Mouse (Mus musculus) kidney, embryonic 14.5 days (tissue): ENCODE measurements around the gene Wdr4. TPM values are rescaled to one million over a fixed set of nuclear protein-coding genes. Genes with fewer than 3 reads are reported as not detected.

Experiments
- ATAC-seq: fragments of 200-750 bp; cut with Nextera tagmentation; 2 replicates; pipeline ENCODE4 v1.8.0; 2017; ENCODE audit warnings: moderate number of reproducible peaks, mild to moderate bottlenecking, moderate TSS enrichment, moderate library complexity; ENCODE audit not compliant: low FRiP score, low TSS enrichment
- H3K27ac ChIP-seq: fragments of 300-500 bp; sonication (generic); 2 replicates; pipeline ENCODE4 v1.5.1; 2014; ENCODE audit warnings: low read depth, mild to moderate bottlenecking, low read length, moderate library complexity, mixed read lengths
- H3K27me3 ChIP-seq: fragments of 300-500 bp; sonication (generic); 2 replicates; pipeline ENCODE4 v1.6.1; 2014; ENCODE audit warnings: mild to moderate bottlenecking, low read length; ENCODE audit not compliant: control insufficient read depth, insufficient read depth
- H3K36me3 ChIP-seq: fragments of 300-500 bp; sonication (generic); 2 replicates; pipeline ENCODE4 v1.6.1; 2014; ENCODE audit warnings: low read length, mixed read lengths; ENCODE audit not compliant: control insufficient read depth, insufficient read depth
- H3K4me1 ChIP-seq: fragments of 300-500 bp; sonication (generic); 2 replicates; pipeline ENCODE4 v1.6.1; 2014; ENCODE audit warnings: low read length, mixed read lengths; ENCODE audit not compliant: control insufficient read depth, insufficient read depth
- H3K4me2 ChIP-seq: fragments of 300-500 bp; sonication (generic); replicated peaks from 2 replicates; pipeline ENCODE4 v1.6.1; 2014; ENCODE audit warnings: low read depth, mild to moderate bottlenecking, low read length
- H3K4me3 ChIP-seq: fragments of 300-500 bp; sonication (generic); 2 replicates; pipeline ENCODE4 v1.5.1; 2014; ENCODE audit warnings: mild to moderate bottlenecking, low read length
- H3K9ac ChIP-seq: fragments of 300-500 bp; sonication (generic); 2 replicates; pipeline ENCODE4 v1.6.1; 2014; ENCODE audit warnings: low read depth, mild to moderate bottlenecking, low read length, moderate library complexity
- H3K9me3 ChIP-seq: fragments of 300-500 bp; sonication (generic); 2 replicates; pipeline ENCODE4 v1.6.1; 2016; ENCODE audit warnings: low read length; ENCODE audit not compliant: control insufficient read depth
- WGBS: fragments of 180-500 bp; shearing (Covaris S2); extraction: QIAGEN DNeasy Blood & Tissue Kit; methylation state at CpG from one replicate; pipeline ENCODE4 v1.1.7; 2014; 5-methylcytosine and 5-hydroxymethylcytosine counted together
- polyA plus RNA-seq: library from polyadenylated mRNA; unstranded; fragments of >200 nt; fragmentation: Nextera tagmentation; extraction: Ambion mirVana; gene quantifications from 2 replicates; pipeline ENCODE4 v1.2.1, GENCODE M21; 2014

Gene Wdr4
- polyA plus RNA-seq, 1 experiment from 2014 or later: 45.7 TPM

DNA sequence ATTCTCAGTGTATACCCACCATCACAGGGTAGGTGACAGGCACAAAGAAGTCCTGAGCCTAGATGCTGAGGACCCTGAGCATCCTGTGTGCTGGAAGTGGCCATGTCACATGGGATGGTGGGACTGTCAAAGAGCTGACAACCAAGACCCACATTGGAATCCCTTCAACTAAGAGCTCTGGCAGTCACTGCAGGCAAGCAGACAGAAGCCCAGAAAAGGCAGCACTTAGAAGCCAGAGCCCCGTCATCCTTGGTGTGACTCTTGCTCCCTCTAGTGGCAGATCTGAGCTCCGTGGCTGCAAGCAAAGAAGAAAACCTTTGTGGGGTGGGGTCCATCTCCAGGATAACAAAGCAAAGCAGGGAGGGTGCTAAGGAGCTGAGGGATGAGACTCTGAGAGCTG, 27.4 kb downstream of the Wdr4 start:
- H3K4me3 ChIP-seq: no peak overlapping the region
- no peak overlapping the region for H3K4me2 ChIP-seq
- no peak overlapping the region for H3K27ac ChIP-seq
- H3K27me3 ChIP-seq: no peaks in the 10 kb centered on the region
- H3K36me3 ChIP-seq: peaks cover 24% of the 10 kb centered on the region
- no peak overlapping the region for H3K9ac ChIP-seq
- ATAC-seq: peak; percentile 74
- H3K9me3 ChIP-seq: no peaks in the 10 kb centered on the region
- 0% methylated on average over 2 of the region's 2 CpGs for WGBS
- H3K4me1 ChIP-seq: no peaks in the 10 kb centered on the region

DNA sequence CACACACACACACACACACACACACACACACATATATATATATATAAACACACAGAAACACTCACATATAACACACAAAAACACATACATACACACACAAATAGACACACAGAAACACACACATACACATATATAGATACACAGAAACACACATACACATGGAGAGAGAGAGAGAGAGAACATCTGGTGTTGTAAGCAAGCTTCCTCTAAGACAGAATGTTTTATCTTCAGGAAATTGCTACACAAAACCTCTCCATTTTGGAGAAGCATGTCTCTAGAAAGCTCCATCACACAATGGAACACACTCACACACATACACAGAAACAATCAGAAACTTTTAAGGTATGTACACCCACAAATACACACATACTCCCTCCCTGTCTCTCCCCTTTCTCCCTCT, 28.4 kb downstream of the Wdr4 start:
- no peak overlapping the region for H3K4me3 ChIP-seq
- no peak overlapping the region for H3K9ac ChIP-seq
- no peak overlapping the region for H3K4me2 ChIP-seq
- no peaks in the 10 kb centered on the region for H3K4me1 ChIP-seq
- no peak overlapping the region for H3K27ac ChIP-seq
- no peak for ATAC-seq
- H3K27me3 ChIP-seq: no peaks in the 10 kb centered on the region
- peaks cover 15% of the 10 kb centered on the region for H3K36me3 ChIP-seq
- no peaks in the 10 kb centered on the region for H3K9me3 ChIP-seq

GRCm38 (mm10) chr17:31487433-31488060, 32.2 kb downstream of the Wdr4 start:
- no peaks in the 10 kb centered on the region for H3K27me3 ChIP-seq
- no peak overlapping the region for H3K9ac ChIP-seq
- no peaks in the 10 kb centered on the region for H3K4me1 ChIP-seq
- no peak for ATAC-seq
- WGBS: 24% methylated on average over 6 of the region's 6 CpGs
- no peak overlapping the region for H3K4me3 ChIP-seq
- no peak overlapping the region for H3K4me2 ChIP-seq
- H3K36me3 ChIP-seq: no peaks in the 10 kb centered on the region
- no peak overlapping the region for H3K27ac ChIP-seq
- H3K9me3 ChIP-seq: no peaks in the 10 kb centered on the region

DNA sequence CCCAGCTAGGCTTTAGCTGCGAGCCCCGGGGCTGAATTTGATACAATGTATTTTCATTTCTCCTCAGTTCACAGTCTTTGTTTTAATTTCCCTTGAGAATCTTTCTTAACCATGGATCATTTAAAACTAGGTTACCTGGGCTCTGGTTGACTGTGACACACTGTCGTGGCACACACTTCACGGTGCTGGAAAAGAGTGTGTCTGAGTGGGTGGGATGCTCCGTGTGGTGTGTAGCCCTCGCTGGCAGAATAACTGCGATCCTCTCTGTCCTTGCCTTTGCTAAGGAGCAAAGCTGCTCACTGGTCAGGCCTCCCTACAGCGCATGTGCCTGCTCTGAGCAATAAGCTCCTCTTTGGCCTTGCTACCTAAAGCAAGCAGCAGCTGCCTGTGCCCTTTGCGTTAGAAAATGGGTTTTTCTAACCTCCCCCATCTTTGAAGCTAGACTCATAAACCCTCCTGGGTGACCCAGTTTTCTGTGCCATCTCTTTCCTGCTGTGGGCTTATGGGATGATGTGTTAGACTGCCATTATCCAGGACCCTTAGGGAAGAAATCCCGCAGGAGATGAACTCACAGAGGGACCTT, 33.1 kb downstream of the Wdr4 start:
- H3K9me3 ChIP-seq: no peaks in the 10 kb centered on the region
- no peaks in the 10 kb centered on the region for H3K36me3 ChIP-seq
- no peak overlapping the region for H3K4me3 ChIP-seq
- H3K4me2 ChIP-seq: no peak overlapping the region
- ATAC-seq: no peak
- H3K27ac ChIP-seq: no peak overlapping the region
- H3K9ac ChIP-seq: no peak overlapping the region
- H3K27me3 ChIP-seq: no peaks in the 10 kb centered on the region
- WGBS: 64% methylated on average over 10 of the region's 10 CpGs
- no peaks in the 10 kb centered on the region for H3K4me1 ChIP-seq

- H3K27ac ChIP-seq: no peak overlapping the region
- no peaks in the 10 kb centered on the region for H3K9me3 ChIP-seq
- H3K4me3 ChIP-seq: no peak overlapping the region
- H3K36me3 ChIP-seq: peaks cover 5% of the 10 kb centered on the region; the same call in 1 of the 2 replicates
- no peaks in the 10 kb centered on the region for H3K27me3 ChIP-seq
- H3K4me1 ChIP-seq: no peaks in the 10 kb centered on the region
- no peak overlapping the region for H3K4me2 ChIP-seq
- WGBS: 48% methylated on average over 11 of the region's 11 CpGs
- H3K9ac ChIP-seq: no peak overlapping the region
- ATAC-seq: no peak; the same call in 1 of the 2 replicates
Observed at GRCm38 (mm10) chr17:31479108-31479844, 40.5 kb downstream of the Wdr4 start.

- Histone ChIP-seq H3K27me3 (no peaks in the 10 kb centered on the region), H3K27ac (no peak overlapping the region), H3K4me2 (no peak overlapping the region), H3K9ac (no peak overlapping the region), H3K9me3 (no peaks in the 10 kb centered on the region), H3K36me3 (peaks cover 5% of the 10 kb centered on the region; the same call in 1 of the 2 replicates), H3K4me1 (no peaks in the 10 kb centered on the region), H3K4me3 (no peak overlapping the region)
- WGBS: 78% methylated on average over 7 of the region's 7 CpGs
- no peak for ATAC-seq
Observed at GRCm38 (mm10) chr17:31478606-31479005, 41.2 kb downstream of the Wdr4 start.

DNA sequence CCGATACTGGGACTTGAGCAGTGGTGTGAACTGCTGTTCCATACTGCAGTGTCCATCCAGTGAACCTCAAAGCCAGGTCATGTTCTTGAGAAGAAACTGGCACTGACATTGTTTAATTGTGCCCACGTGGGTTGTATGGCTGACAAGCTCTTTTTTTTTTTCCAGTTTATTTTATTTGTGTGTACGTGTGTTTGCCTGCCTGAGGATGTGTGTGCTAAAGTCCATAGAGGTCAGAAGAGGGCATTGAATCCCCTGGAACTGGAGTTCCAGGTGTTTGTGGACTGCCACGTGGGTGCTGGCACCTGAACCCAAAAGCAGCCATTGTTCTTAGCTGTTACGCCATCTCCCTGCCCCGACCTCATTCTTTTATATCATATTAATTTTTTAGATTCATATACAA, 45.4 kb downstream of the Wdr4 start:
- Histone ChIP-seq H3K9ac (no peak overlapping the region), H3K4me1 (no peaks in the 10 kb centered on the region), H3K4me2 (no peak overlapping the region), H3K9me3 (no peaks in the 10 kb centered on the region), H3K4me3 (no peak overlapping the region), H3K27ac (no peak overlapping the region), H3K36me3 (peaks cover 31% of the 10 kb centered on the region; the same call in 1 of the 2 replicates), H3K27me3 (no peaks in the 10 kb centered on the region)
- ATAC-seq: no peak
- WGBS: 86% methylated on average over 6 of the region's 6 CpGs

- Histone ChIP-seq H3K27me3 (no peaks in the 10 kb centered on the region), H3K36me3 (peaks cover 38% of the 10 kb centered on the region; the same call in 1 of the 2 replicates), H3K9me3 (no peaks in the 10 kb centered on the region), H3K4me3 (no peak overlapping the region), H3K27ac (no peak overlapping the region), H3K9ac (no peak overlapping the region), H3K4me2 (no peak overlapping the region), H3K4me1 (no peaks in the 10 kb centered on the region)
- no peak for ATAC-seq
- 94% methylated on average over 5 of the region's 5 CpGs for WGBS
Observed at GRCm38 (mm10) chr17:31470766-31471418, 48.9 kb downstream of the Wdr4 start.

- WGBS: 68% methylated on average over 5 of the region's 5 CpGs
Observed at GRCm38 (mm10) chr17:31468496-31468895, 51.3 kb downstream of the Wdr4 start.

More at GRCm38 (mm10) chr17:31468496-31468895, 51.3 kb downstream of the Wdr4 start:
- H3K27me3 ChIP-seq: no peaks in the 10 kb centered on the region
- H3K9ac ChIP-seq: no peak overlapping the region
- ATAC-seq: no peak
- H3K4me3 ChIP-seq: no peak overlapping the region
- H3K9me3 ChIP-seq: no peaks in the 10 kb centered on the region
- no peak overlapping the region for H3K27ac ChIP-seq
- no peaks in the 10 kb centered on the region for H3K4me1 ChIP-seq
- H3K36me3 ChIP-seq: peaks cover 33% of the 10 kb centered on the region; the same call in 1 of the 2 replicates
- no peak overlapping the region for H3K4me2 ChIP-seq
